Mouse (Mus musculus): ENCODE results near the gene Evx2. TPM values are rescaled to one million over a fixed set of nuclear protein-coding genes. Genes with fewer than 3 reads are reported as not detected.

The Evx2 gene
- total and polyA plus RNA-seq, 2 experiments from 2014 or later = 0.55 to 4.3 TPM

- under 1% methylated on average over 56 of the region's 56 CpGs for WGBS
- ATAC-seq = peak; percentile 61; the same call in 1 of the 2 replicates
- Histone ChIP-seq H3K27me3 (ENCODE audit: insufficient read depth, low read length) (peaks cover 90% of the 10 kb centered on the region), H3K27ac (no peak within 1 kb of the TSS), H3K9ac (replicated peaks; ENCODE audit: low read length) (no peak within 1 kb of the TSS), H3K4me2 (ENCODE audit: low read depth, low read length) (no peak within 1 kb of the TSS), H3K4me3 (ENCODE audit: low read length) (no peak within 1 kb of the TSS), H3K9me3 (ENCODE audit: low read length) (peaks cover 3% of the 10 kb centered on the region; the same call in 1 of the 2 replicates), H3K4me1 (ENCODE audit: insufficient read depth, low read length) (no peaks in the 10 kb centered on the region), H3K36me3 (ENCODE audit: insufficient read depth, low read length) (no peaks in the 10 kb centered on the region)
- peak; percentile 68 for DNase-seq (ENCODE audit: low spot score)
- peak; percentile 35; the same call in 1 of the 2 replicates for TF ChIP-seq CTCF (IDR thresholded peaks at IDR 0.05; ENCODE audit: low read depth)
Observed at GRCm38 (mm10) chr2:74691022-74691951, 31.9 kb upstream of the Evx2 start, which contains the start of gene Hoxd10. Gene Hoxd10 (plus strand): TSS chr2:74691924.

GRCm38 (mm10) chr2:74690338-74690716 is 31.0 kb upstream of the Evx2 start:
- H3K9ac ChIP-seq (replicated peaks; ENCODE audit: low read length) = no peak overlapping the region
- no peak for TF ChIP-seq CTCF (IDR thresholded peaks at IDR 0.05; ENCODE audit: low read depth)
- no peak overlapping the region for H3K4me2 ChIP-seq (ENCODE audit: low read depth, low read length)
- H3K4me1 ChIP-seq (ENCODE audit: insufficient read depth, low read length) = no peaks in the 10 kb centered on the region
- no peak for DNase-seq (ENCODE audit: low spot score)
- no peaks in the 10 kb centered on the region for H3K36me3 ChIP-seq (ENCODE audit: insufficient read depth, low read length)
- H3K4me3 ChIP-seq (ENCODE audit: low read length) = no peak overlapping the region
- H3K27me3 ChIP-seq (ENCODE audit: insufficient read depth, low read length) = peaks cover 89% of the 10 kb centered on the region
- peaks cover 3% of the 10 kb centered on the region; the same call in 1 of the 2 replicates for H3K9me3 ChIP-seq (ENCODE audit: low read length)
- 8% methylated on average over 8 of the region's 8 CpGs for WGBS
- no peak overlapping the region for H3K27ac ChIP-seq
- no peak for ATAC-seq

GRCm38 (mm10) chr2:74689574-74690337 is 30.4 kb upstream of the Evx2 start:
- peaks cover 3% of the 10 kb centered on the region; the same call in 1 of the 2 replicates for H3K9me3 ChIP-seq (ENCODE audit: low read length)
- H3K27ac ChIP-seq = no peak overlapping the region
- H3K4me2 ChIP-seq (ENCODE audit: low read depth, low read length) = no peak overlapping the region
- DNase-seq (ENCODE audit: low spot score) = no peak
- H3K9ac ChIP-seq (replicated peaks; ENCODE audit: low read length) = no peak overlapping the region
- 1% methylated on average over 24 of the region's 24 CpGs for WGBS
- H3K4me1 ChIP-seq (ENCODE audit: insufficient read depth, low read length) = no peaks in the 10 kb centered on the region
- no peak for ATAC-seq
- no peak for TF ChIP-seq CTCF (IDR thresholded peaks at IDR 0.05; ENCODE audit: low read depth)
- H3K4me3 ChIP-seq (ENCODE audit: low read length) = no peak overlapping the region
- H3K36me3 ChIP-seq (ENCODE audit: insufficient read depth, low read length) = no peaks in the 10 kb centered on the region
- H3K27me3 ChIP-seq (ENCODE audit: insufficient read depth, low read length) = peaks cover 89% of the 10 kb centered on the region

GRCm38 (mm10) chr2:74688795-74689573 is 29.6 kb upstream of the Evx2 start:
- Histone ChIP-seq H3K4me3 (ENCODE audit: low read length) (no peak overlapping the region), H3K4me2 (ENCODE audit: low read depth, low read length) (no peak overlapping the region), H3K9me3 (ENCODE audit: low read length) (peaks cover 3% of the 10 kb centered on the region; the same call in 1 of the 2 replicates), H3K27me3 (ENCODE audit: insufficient read depth, low read length) (peaks cover 90% of the 10 kb centered on the region), H3K4me1 (ENCODE audit: insufficient read depth, low read length) (no peaks in the 10 kb centered on the region), H3K27ac (no peak overlapping the region), H3K9ac (replicated peaks; ENCODE audit: low read length) (no peak overlapping the region), H3K36me3 (ENCODE audit: insufficient read depth, low read length) (no peaks in the 10 kb centered on the region)
- no peak for DNase-seq (ENCODE audit: low spot score)
- no peak for ATAC-seq
- TF ChIP-seq CTCF (IDR thresholded peaks at IDR 0.05; ENCODE audit: low read depth) = no peak
- WGBS = 5% methylated on average over 12 of the region's 12 CpGs

GRCm38 (mm10) chr2:74687698-74688555 is 28.6 kb upstream of the Evx2 start:
- ATAC-seq (no peak), DNase-seq (ENCODE audit: low spot score) (no peak)
- Histone ChIP-seq H3K4me2 (ENCODE audit: low read depth, low read length) (no peak overlapping the region), H3K4me1 (ENCODE audit: insufficient read depth, low read length) (no peaks in the 10 kb centered on the region), H3K36me3 (ENCODE audit: insufficient read depth, low read length) (no peaks in the 10 kb centered on the region), H3K9me3 (ENCODE audit: low read length) (peaks cover 3% of the 10 kb centered on the region; the same call in 1 of the 2 replicates), H3K27ac (no peak overlapping the region), H3K4me3 (ENCODE audit: low read length) (no peak overlapping the region), H3K9ac (replicated peaks; ENCODE audit: low read length) (no peak overlapping the region), H3K27me3 (ENCODE audit: insufficient read depth, low read length) (peaks cover 89% of the 10 kb centered on the region)
- TF ChIP-seq CTCF (IDR thresholded peaks at IDR 0.05; ENCODE audit: low read depth) = no peak
- WGBS = 1% methylated on average over 31 of the region's 31 CpGs
